Mouse (Mus musculus): Measurements from ENCODE around the gene Appbp2. TPM values are rescaled to one million over a fixed set of nuclear protein-coding genes. Genes with fewer than 3 reads are reported as not detected.

The Appbp2 gene
- polyA plus RNA-seq, 1 experiment from 2014 or later, result 44.8 TPM

GRCm38 (mm10) chr11:85138776-85139474 is 96.0 kb downstream of the Appbp2 start:
- no peak for ATAC-seq (ENCODE audit: low FRiP score, low TSS enrichment)
- H3K4me1 ChIP-seq (ENCODE audit: insufficient read depth, low read length), result peaks cover 7% of the 10 kb centered on the region
- under 1% methylated on average over 17 of the region's 17 CpGs for WGBS
- H3K27ac ChIP-seq (ENCODE audit: low read length), result peak overlapping the region; percentile 76
- H3K27me3 ChIP-seq (ENCODE audit: insufficient read depth, low read length), result no peaks in the 10 kb centered on the region
- peak overlapping the region; percentile 87 for H3K4me2 ChIP-seq (replicated peaks; ENCODE audit: low read depth, low read length)
- H3K9ac ChIP-seq (replicated peaks; ENCODE audit: low read length), result peak overlapping the region; percentile 86
- no peaks in the 10 kb centered on the region for H3K9me3 ChIP-seq (ENCODE audit: low read length)
- H3K36me3 ChIP-seq (ENCODE audit: insufficient read depth, low read length), result no peaks in the 10 kb centered on the region
- peak overlapping the region; percentile 86 for H3K4me3 ChIP-seq (ENCODE audit: low read length)

Other genes starting within 250 kb of the Appbp2 start
- 3.6 and 4.6 TPM in 2 replicates for gene Usp32, start 95.0 kb downstream of the Appbp2 start, polyA plus RNA-seq (2015; fragmentation: Nextera tagmentation; extraction: Ambion mirVana)
- gene 1700125H20Rik, start 64.7 kb downstream of the Appbp2 start, polyA plus RNA-seq (2015; fragmentation: Nextera tagmentation; extraction: Ambion mirVana), result not detected in 2 replicates
- gene Ppm1d, start 76.1 kb upstream of the Appbp2 start, polyA plus RNA-seq (2015; fragmentation: Nextera tagmentation; extraction: Ambion mirVana), result 14.5 and 17.8 TPM in 2 replicates
- gene Bcas3, start 118.0 kb upstream of the Appbp2 start, polyA plus RNA-seq (2015; fragmentation: Nextera tagmentation; extraction: Ambion mirVana), result 34.7 and 35.0 TPM in 2 replicates